Mouse (Mus musculus) gastrocnemius, postnatal 25 days (tissue): ENCODE data around the gene Nell2. TPM values are rescaled to one million over a fixed set of nuclear protein-coding genes. Genes with fewer than 3 reads are reported as not detected.
"Not testable (repeated sequence)": the region's sequence is repeated elsewhere in the genome, so short reads cannot be mapped to it uniquely, and the experiment has no call there.

Experiments used
- DNase-seq: peaks from one replicate; pipeline ENCODE4 v3.0.0; 2022
- long read RNA-seq, 2 experiments: library from polyadenylated mRNA; stranded (forward); transcript quantifications; one replicate each; pipeline ENCODE4 v2.0.0; 2021
- total RNA-seq, 2 experiments: library from RNA; stranded (reverse); gene quantifications; 1 replicate in 1 of 2; 2 replicates in 1 of 2; pipeline ENCODE4 v1.2.3; 2021

The Nell2 gene
- under 1 TPM in 1 of 2 experiments, not detected in 1; 0.20 TPM for total RNA-seq
- long read RNA-seq, experiment 1: 0 reads
- long read RNA-seq, experiment 2: 0 reads

DNA sequence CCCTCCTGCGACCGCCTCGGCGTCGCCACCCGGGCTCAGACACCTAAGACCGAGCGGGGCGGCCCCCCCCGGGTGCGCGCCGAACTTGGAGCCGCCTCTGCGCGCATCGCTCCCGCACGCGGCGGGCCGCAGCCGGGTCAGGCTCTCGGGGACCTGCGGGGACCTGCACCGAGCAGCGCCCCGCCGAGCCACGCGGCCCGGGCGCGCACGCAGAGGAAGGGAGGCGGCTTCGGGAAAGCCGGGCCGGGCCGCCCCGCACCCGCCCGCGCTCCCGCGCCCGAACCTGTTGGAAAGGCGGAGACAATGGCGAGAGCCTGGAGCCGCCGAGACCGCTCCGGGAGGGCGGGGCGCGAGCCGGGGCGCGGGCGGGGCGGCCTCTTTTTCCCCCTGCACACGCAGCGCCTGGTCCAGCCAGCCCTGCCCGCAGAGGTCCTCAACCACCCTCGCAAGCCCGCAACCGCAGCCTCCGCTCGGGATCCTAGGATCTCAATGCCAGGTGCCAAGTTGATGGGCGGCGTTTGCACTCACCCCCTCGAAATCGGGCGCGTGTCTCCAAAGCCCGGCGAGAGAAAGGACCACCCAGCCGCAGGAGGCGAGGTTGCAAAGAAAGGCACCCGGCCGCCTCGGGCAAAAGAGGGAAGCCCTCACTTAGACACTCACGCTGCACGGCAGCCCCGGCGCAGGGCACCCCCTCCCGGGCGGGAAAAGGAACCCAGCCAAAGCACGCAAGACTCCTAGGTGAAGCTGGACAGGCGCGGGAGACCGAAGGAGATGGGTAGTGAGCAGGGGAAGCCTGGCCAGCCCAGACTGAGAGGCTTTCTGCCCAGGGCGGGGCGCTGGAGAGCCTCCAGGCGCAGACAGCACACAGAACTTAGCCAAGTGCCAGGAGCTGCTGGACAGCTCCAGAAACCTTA is at the start of gene Nell2:
Gene Nell2 (minus strand): TSS at position 612 of the 914 bp plus-strand sequence.
- DNase-seq: no peak

GRCm38 (mm10) chr15:95574661-95575060 is 46.3 kb upstream of the Nell2 start:
- DNase-seq: no peak

GRCm38 (mm10) chr15:95569606-95570005 is 41.2 kb upstream of the Nell2 start:
- DNase-seq: no peak

- no peak for DNase-seq
These were observed 36.8 kb upstream of the Nell2 start for GRCm38 (mm10) chr15:95565160-95565559.

GRCm38 (mm10) chr15:95561303-95561702 is 32.9 kb upstream of the Nell2 start:
- DNase-seq: no peak

DNA sequence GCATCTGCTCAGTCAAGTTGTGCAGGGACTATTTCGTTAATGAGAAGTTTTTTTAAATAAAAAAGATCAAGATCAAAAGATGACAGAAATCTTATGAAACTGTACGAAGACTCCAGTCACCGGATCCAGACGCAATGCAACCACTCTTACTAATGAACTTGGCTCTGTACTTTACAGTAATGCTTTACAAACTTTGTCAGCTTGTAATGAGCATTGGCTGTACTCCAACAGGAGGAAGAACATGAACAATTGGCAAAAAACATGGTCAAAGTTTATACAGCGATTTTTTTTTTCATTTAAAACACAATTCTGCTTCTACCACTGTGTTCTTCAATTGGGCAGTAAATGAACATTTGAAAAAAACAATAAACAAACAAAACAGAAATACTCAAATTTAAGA is 21.7 kb upstream of the Nell2 start:
- no peak for DNase-seq

- no peak for DNase-seq
These were observed 14.3 kb upstream of the Nell2 start for GRCm38 (mm10) chr15:95542632-95543031.

DNA sequence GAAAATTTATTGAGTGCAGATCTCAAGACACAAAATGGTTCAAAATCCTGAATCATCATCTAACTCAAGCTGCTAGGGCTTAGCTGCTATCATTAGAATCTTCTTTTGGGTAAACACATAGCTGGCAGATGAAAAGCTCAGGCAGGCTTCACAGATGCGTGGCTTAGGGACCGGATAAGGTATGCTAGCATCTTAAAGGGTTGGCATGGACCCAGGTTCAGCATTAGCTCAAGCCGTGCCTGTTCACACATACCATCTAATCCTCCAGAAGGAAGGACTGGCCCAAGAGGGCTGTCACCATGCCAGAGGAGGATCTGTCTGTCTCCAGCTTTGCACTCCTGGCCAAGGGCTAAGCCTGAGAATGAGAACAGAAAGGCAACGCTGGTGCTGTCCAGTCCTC is 8.4 kb upstream of the Nell2 start:
- no peak for DNase-seq

DNA sequence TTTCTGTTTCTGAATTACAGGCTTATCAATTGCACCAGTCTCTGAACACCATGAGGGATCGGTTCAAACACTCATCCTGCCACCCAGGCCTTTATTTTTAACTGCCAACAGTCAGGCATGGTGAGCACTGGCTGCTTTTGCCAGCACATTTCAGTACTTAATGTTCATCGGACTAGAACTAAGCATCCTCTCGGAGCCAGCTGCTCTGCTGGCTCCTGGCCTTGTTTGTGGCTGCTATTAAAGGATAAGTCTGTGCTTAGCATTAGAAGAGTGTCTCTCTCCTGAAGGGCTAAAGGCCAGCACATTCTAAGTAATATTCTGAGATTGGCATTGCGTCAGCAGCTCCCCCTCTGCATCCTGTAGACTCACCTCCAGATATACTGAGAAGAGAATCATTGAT is 7.9 kb upstream of the Nell2 start:
- peak; percentile 23 for DNase-seq

GRCm38 (mm10) chr15:95534644-95535043 is 6.3 kb upstream of the Nell2 start:
- DNase-seq: no peak

DNA sequence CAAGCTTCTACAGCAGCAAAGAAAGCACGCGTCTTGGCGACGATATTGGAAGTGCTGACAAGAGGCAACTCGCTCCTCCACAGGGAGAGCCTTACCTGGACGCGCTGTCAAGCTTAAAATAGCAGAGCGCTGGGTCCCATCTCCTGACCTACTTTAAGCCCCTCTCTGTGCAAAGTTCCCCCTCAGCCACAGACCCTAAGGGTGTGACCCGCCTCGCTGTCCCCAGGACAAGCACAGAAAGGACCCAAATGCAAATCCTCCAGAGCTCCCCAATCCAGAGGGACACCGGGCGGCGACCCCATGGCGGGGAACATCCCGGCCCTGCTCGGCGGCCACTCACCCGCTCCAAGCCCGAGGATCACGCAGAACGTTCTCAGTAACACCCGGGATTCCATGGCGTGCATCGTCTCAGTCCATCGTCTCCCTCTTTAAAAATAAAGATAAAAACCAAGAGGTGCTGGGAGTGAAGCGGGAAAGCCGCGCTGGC is 855 bp downstream of the Nell2 start:
- no peak for DNase-seq

- no peak for DNase-seq
These were observed 1.5 kb downstream of the Nell2 start for GRCm38 (mm10) chr15:95526626-95527411.

- DNase-seq: no peak
These were observed 2.4 kb downstream of the Nell2 start for GRCm38 (mm10) chr15:95525997-95526396.

GRCm38 (mm10) chr15:95518204-95518603 is 10.2 kb downstream of the Nell2 start:
- DNase-seq: no peak

- not testable (repeated sequence) for DNase-seq
These were observed 15.1 kb downstream of the Nell2 start for GRCm38 (mm10) chr15:95513306-95513705.

DNA sequence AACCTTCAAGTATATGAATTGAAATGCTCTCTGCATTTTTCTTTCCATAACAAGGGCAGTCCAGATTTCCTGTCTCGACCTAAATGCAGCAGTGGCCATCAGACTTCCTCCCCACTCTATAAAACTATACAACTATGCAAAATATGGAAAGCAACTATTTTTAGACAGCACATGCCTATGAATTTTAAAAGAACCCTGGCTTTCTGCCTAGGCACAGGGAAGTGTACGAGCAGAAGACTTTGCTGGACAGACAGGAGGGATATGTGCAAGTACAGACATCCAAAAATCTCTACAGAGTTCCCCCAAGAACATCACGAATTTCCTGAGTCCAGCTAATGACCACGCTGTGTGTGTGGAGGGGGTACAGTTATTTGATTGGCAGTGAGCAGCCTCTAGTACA is 32.7 kb downstream of the Nell2 start:
- no peak for DNase-seq

DNA sequence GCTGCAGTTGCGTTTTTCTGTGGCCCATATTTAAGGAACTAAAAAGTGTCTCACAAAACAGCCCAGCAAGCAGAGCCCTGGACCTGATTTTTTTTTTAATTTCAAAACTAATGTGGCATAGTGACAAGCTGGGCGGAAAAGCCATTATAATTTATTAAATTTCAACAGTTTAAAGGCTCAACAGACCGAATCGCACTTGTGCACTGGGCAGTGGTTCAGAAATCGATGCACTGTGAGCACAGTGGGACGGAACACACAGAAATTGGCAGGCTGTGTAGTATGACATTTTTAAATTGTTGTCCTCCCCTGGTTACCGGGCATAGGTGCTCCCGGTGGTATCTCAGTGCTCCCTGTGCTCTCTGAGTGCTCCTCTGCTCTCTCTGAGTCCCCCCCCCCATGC is 33.2 kb downstream of the Nell2 start:
- DNase-seq: no peak

GRCm38 (mm10) chr15:95492201-95492600 is 36.2 kb downstream of the Nell2 start:
- no peak for DNase-seq

GRCm38 (mm10) chr15:95489174-95489573 is 39.2 kb downstream of the Nell2 start:
- peak; percentile 6 for DNase-seq

- no peak for DNase-seq
These were observed 40.4 kb downstream of the Nell2 start for GRCm38 (mm10) chr15:95487961-95488360.

DNA sequence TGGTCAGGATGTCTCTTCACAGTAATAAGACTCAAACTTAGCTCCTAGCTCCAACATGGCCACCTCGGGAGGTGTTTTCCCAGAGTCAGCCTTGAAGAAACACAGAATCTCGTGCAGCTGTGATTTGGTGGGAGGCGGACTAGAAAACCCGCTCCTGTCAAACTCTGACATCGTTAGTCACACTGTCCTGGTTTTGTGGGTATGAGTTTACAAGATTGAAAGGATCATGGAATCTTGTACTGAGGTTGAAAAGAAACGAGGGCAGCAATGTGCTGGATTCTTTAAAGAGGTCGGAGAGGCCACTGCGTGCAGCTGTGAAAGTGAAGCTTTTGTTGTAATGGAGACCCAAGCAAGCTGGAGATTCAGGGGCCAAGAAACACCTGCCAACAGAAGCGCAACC is 46.4 kb downstream of the Nell2 start:
- no peak for DNase-seq

DNA sequence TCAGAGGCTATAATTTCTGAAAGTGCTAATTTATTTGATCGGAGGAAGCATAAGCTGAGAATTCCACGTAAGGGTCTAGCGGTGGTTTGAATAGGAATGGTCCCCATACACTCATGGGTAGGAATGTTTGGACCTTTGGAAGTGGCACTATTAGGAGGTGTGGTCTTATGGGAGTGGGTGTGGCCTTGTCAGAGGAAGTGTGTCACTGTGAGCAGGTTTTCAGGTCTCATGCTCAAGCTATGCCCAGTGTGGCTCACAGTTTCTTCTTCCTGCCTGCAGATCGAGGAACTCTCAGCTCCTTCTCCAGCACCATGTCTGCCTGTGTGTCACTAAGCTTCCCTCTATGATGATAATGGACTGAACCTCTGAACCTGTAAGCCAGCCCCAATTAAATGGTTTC is 46.8 kb downstream of the Nell2 start:
- no peak for DNase-seq

GRCm38 (mm10) chr15:95476440-95476839 is 51.9 kb downstream of the Nell2 start:
- no peak for DNase-seq
